Mouse (Mus musculus): ENCODE measurements around the gene Nipsnap2.

DNA sequence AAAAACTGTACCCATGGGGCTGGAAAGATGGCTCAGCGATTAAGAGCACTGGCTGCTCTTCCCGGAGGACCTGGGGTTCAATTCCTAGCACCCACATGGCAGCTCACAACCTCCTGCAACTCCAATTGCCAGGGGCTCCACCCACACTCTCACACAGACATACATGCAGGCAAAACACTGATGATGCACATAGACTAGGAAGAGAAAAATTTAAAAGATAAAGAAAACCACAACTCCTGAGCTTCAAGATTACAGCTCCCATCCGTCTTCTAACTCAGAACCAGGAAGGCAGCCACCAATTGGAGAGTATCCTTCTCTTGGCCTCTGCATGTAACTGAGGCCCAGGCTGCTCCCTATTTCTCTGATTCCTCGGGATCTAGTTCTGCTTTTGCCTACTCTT is 595 bp upstream of the Nipsnap2 start:
- TF ChIP-seq CTCF (IDR thresholded peaks at IDR 0.05; ENCODE audit: insufficient read depth, low read depth, low read length) (no peak), POLR2A (IDR thresholded peaks at IDR 0.05; ENCODE audit: insufficient read depth, low read depth, low read length) (no peak)
